Mouse (Mus musculus): ENCODE measurements around the gene Cd164l2.

DNA sequence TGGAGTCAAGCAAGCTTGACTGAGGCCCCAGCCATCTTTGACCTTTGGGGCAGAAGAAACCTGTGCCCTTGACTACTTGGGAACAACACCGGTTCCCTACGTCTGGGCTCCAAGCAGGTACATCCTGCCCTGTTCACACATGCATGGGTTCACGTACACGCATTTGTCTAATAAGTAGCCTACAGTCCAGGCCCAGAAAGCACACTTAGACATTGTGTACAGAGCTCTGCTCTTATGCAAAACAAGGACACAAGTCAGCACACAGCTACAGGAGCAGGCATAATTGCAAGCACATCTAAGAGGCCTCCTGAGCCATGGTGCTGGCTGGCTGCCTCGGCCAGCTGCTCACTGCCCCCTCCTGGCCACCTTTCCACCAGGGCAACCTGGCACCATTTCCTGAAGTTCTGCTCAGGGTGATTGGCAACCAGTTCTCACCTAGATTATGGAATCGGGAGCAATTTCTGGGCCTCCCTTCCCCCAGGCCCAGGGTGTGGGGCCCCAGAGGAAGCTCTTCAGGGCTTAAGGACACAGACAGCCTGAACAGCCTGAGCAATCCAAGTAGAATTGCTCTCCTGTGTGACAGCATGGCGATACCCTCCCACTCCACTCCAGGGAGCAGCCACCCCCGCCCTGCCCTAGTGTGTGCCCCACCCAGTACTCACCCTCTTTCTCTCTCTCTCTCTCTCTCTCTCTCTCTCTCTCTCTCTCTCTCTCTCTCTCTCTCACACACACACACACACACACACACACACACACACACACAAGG, 10.7 kb upstream of the Cd164l2 start:
- TF ChIP-seq CHD2 (IDR thresholded peaks at IDR 0.05; ENCODE audit: low read depth, low read length) = no peak
- no peak for TF ChIP-seq ZNF384 (IDR thresholded peaks at IDR 0.05; ENCODE audit: low read depth, low read length)
- no peak for TF ChIP-seq HCFC1 (IDR thresholded peaks at IDR 0.05; ENCODE audit: borderline replicate concordance, insufficient read depth, low read length)
- TF ChIP-seq MAFK (IDR thresholded peaks at IDR 0.05; ENCODE audit: insufficient read depth, low read depth, low read length) = no peak
- no peak for TF ChIP-seq ZC3H11A (IDR thresholded peaks at IDR 0.05; ENCODE audit: borderline replicate concordance, low read depth, low read length)
